Mouse (Mus musculus) erythroid progenitor cell, adult 5-6 weeks (primary cell): ENCODE results near the gene March9. TPM values are rescaled to one million over a fixed set of nuclear protein-coding genes. Genes with fewer than 3 reads are reported as not detected.

Experiments used
- ATAC-seq: replicated peaks from 2 replicates; pipeline ENCODE4 v1.8.0; 2016; ENCODE audit warnings: moderate number of reproducible peaks, mild to moderate bottlenecking, moderate TSS enrichment, inconsistent platforms; ENCODE audit not compliant: poor library complexity, low FRiP score, severe bottlenecking
- total RNA-seq, 2 experiments: library from RNA; stranded (forward) in 1 of 2; stranded (reverse) in 1 of 2; fragments of 150-400 nt in 1 of 2; fragments of 186-747, 209-891 nt in 1 of 2; gene quantifications; 2 replicates each; pipeline versions ENCODE4 v1.2.3 to v1.2.4; 2015 to 2017; ENCODE audit warnings: low replicate concordance in 2 of 2

March9 gene
- total RNA-seq (2015; ENCODE audit: low replicate concordance) (not detected in 2 replicates), total RNA-seq (2017; ENCODE audit: low replicate concordance) (not detected in 2 replicates)

DNA sequence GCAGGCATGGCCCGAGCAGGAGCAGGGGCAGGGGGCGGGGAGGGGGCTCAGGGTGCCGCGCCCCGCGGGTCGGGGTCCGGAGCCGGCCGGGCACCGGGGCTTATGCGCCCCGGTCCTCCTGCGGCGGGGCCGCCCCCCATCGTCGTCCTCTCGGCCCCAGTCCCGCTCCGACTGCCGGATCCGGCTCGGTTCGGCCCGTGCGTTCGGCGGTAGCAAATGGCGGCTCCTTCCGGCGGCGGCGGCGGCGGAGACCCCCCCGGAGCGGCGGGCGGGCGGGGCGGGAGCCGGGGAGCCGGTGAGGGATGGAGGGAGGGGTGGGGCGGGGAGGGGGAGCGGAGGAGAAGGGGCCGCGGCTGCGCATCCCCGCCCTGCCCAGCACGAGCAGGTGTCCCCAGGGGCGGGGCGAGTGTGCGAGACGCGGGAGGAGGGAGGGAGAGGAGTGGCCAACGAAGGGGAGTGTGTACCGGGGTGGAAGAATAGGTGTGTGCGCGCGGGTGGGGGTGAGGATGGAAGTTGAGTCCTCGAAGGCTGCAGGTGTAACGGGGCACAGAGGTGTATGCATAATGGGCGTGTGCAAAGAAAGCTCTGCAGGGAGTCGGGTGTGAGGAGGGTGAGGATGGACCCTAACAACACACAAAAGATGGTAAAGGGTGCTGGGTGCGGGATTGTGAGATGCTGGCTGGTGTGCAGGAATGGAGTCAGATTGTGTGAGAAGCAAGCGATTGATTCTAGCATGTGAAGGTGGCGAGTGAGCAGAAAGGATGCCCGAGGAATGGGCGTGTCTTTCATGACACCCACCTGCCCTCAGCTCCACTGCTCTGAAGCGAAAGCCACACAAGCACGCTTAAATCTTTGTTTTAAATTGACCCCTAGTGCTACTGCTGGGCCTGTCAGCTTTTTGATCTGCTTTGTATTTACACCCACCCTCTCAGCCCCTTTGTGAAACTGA, at the start of gene March9:
TSS of gene March9 (minus strand) at position 217 of the 949 bp plus-strand sequence.
- ATAC-seq = no peak

DNA sequence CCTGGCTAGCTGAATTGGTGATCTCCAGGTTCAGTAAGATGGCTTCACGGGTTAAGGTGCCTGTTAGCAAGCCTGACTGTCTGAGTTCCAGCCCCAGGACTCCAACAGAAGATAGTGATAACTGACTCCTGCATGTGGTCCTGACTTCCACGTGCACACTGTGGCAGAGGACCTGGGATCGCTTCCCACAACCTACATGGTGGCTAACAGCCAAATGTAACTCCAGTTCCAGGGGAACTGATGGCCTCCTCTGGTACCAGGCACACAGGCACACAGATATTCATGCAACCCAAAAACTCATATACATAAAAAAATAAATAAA, 48.2 kb upstream of the March9 start:
- no peak for ATAC-seq

DNA sequence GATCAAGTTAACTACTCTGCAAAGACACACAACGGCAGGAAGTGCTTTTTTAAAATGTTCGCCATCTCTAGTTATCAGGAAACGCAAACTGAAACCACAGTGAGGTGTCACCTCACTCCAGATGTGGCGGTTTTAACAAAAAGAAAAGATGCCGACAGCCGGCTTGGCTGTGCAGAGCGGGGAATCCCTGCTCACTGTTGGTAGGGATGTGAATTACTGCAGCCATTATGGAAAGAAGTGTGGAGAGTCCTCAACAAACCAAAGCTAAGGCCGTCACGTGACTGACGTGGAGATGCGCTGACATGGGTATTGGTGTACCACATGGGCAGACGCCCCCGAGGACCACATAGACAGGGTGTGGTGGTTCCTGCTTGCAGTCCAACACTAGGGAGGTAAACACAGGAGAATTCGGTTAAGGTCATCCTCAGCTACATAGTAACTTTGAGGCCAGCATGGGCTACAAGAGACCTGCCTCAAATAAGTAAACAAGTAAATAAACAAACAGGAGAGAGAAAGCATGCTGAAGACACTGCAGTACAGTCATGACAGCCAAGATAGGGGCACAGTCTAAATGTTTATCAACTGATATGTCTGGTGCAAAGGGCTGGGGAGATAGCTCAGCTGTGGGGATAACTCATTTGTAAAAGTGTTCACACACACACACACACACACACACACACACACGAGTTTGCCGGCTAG, 47.7 kb upstream of the March9 start:
- ATAC-seq = peak; percentile 48; the same call in 1 of the 2 replicates

DNA sequence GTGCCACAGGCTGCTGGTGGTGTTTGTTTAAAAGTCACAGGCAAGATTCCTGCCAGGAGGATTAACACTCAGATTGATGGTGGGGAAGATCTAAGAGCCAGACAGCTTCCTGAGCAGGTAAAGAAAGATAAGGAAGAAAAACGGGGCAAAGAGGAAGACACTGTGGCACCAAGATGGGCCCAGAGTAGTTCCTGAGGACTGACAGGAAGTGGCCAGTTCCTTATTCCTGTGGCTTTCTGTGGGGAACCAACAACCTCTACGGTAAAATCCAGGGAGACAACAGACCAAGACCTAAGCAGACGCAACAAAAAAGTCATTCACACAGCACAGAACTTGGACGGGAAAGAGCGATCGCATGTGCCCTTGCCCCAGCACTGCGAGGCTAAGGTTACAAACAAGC, 43.6 kb upstream of the March9 start:
- ATAC-seq = no peak

DNA sequence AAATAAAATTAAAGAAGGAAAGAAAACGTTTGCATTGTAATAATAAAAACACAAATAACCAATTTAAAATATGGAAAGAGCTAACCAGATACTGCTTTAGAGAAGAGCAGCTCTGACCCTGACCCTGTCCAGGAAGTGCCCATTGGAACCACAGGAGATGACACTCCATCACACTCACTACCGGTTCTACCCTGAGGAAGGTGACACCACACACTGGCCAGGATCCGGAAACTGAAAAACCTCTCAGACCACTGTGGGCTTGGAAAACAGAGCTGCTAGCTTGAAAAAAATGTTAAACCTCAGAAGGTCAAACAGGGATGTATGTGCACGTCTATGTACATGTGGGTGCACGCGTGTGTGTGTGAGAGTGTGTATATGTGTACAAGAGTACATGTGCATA, 41.2 kb upstream of the March9 start:
- ATAC-seq = no peak

- no peak for ATAC-seq
These were observed 40.4 kb upstream of the March9 start for GRCm38 (mm10) chr10:127100414-127100813.

GRCm38 (mm10) chr10:127099868-127100267, 39.9 kb upstream of the March9 start:
- no peak for ATAC-seq

DNA sequence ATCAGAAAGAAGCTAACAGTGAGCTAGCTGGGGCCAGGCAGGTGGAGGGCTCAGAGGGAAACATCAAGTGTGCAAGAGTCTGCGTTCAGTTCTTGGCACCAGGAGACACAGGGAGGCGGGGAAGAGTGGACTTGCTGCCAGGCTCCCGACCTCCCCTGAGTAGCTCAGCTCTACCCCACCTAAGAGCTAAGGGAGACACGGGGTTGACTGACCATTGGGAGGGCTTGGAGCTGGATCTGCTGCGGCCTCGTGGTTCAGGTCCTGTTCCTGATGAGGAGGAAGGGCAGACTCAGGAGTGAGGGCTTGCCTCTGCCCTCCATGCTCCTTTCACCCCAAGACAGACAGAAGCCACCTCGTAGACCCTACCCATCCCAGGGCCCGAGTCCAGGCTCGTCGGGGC, 39.2 kb upstream of the March9 start:
- no peak for ATAC-seq

- no peak; the same call in 1 of the 2 replicates for ATAC-seq
These were observed 38.5 kb upstream of the March9 start for GRCm38 (mm10) chr10:127098514-127098913.

DNA sequence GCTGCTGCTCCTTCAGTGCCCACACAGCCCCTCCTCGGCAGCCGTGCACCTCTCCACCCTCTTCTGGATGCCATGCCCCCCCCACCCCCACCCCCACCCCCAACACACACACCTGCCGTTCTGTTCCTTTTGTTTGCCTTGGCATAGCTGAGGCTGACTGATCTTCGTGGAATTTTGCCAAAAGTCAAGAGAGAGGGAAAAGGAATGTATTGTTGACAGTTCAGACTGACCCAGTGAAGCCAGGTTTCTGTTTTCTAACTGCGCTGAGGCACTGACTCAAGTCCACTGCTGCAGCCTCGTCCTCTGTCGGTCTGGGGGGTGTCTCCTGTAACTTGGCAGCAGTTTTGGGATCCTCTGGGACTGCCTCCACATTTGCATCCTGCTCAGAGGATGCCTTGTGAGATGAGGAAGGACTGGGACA, 34.4 kb upstream of the March9 start:
- no peak for ATAC-seq

DNA sequence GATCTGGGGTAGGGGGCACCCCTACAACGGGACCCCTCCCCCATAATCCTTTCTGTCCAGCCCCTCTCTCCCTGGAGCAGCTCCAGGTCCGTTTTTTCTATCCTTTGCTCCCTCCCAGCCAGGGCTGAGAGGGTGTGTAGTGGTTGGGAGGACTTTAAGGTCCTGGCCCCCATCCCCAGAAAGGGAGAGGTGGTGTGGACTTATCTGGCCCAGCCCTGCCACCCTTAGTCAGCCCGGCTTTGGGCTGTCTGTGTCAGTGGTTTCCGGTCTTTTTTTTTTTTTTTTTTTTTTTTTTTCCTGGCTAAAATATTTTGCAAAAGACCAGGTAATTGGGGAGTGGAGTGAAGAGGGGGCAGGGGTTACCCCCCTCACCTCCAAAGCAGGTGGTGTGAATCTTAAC, 32.8 kb upstream of the March9 start:
- no peak for ATAC-seq

DNA sequence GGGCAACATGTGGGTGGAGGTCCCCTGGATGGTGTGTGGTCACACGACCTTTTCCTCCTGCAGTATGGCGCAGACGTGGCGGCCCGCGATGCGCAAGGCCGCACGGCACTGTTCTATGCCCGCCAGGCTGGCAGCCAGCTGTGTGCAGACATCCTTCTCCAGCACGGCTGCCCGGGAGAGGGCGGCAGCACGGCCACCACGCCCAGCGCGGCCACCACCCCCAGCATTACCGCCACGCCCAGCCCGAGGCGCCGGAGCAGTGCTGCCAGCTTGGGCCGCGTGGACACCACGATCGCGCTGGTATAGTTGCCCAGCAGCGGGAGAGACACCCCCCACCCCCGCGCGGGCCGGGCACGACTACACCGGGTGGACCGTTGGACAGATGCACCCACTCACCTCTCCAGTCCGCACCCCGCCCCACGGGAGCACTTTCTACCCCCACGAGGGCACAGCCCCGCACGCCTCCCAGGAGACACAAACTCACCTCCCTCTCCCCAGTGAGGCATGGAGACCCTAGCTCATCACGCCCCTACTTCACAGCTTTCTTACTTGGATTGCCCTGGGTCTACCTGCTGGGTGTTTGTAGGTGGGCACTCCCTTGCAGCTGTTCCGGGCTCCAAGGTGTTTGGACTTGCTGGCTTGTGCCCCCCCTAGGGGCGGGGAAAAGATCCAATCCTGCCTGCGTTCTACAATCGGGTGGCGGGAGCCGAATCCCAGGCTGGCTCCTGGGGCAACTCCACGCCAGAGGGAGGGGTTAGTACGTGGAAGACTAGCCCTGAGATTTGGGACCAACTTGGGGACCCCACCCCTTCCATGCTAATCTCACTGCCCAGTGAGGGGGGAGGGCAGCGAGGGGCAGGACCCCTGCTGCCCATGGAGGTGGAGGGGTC, 31.8 kb upstream of the March9 start:
- no peak for ATAC-seq

DNA sequence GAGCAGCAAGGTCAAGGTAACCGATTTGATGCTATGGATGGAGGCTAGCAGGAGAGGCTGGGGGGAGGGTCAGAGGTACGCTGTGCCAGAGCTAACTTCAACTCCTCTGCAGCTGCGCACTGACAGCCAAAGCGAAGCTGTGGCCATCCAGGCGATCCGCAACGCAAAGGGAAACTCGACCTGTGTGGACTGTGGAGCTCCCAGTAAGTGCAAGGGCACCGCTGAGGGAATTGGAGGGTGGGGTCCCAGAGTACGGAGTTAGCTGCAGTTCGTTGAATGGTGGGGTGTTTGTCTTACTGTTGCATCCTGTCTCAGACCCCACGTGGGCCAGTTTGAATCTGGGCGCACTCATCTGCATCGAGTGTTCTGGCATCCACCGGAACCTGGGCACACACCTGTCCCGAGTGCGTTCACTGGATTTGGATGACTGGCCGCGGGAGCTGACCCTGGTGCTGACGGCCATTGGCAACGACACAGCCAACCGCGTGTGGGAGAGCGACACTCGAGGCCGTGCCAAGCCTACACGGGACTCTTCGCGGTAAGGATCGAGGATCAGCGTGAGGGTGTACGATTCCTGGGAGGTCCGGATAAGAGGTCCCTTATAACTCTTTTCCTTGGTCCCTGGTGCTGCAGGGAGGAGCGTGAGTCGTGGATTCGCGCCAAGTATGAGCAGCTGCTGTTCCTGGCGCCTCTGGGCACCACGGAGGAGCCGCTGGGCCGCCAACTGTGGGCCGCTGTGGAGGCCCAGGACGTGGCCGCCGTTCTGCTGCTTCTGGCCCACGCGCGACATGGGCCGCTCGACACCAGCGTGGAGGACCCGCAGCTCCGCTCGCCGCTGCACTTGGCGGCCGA, 30.8 kb upstream of the March9 start:
- ATAC-seq = no peak

DNA sequence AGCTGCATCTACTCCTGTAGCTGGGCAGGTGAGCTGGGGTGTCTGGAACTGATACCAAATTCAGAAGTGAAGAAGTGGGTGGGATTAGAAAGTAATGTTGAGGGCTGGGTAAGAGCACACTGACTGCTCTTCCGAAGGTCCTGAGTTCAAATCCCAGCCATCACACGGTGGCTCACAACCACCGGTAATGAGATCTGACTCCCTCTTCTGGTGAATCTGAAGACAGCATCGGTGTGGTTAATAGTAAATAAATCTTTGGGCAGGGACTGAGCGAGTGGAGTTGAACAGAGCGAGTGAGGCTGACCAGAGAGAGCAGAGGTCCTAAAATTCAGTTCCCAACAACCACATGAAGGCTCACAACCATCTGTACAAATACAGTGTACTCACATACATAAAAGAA, 25.6 kb upstream of the March9 start:
- ATAC-seq = no peak

GRCm38 (mm10) chr10:127085052-127085451, 25.1 kb upstream of the March9 start:
- ATAC-seq = no peak

- ATAC-seq = no peak
These were observed 23.9 kb upstream of the March9 start for GRCm38 (mm10) chr10:127083915-127084306.

DNA sequence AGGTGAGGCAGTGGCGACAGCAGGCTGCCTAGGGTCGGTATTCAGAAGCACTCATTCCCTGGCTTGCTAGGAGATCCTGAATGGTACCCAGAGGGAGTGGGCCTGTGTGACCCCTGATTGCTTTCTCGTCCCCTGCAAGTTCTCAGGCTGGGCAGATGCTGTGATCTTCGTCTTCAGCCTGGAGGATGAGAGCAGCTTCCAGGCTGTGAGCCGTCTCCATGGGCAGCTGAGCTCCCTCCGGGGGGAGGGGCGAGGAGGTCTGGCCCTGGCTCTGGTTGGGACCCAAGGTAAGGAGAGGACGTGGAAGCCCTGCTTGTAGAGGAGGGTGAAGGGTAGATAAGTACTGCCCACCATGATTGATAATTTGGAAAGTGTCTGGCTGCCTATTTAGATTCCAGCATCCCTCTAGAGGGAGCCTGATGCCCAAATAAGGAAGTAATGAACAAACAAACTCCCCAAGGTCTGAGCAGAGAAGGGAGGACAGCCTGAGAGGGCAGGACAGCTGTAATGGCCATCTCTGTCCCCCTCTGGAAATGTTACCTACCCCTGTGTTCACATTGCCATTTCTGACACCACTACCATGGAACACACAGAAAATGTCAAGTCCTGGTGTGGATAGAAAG, 23.4 kb upstream of the March9 start:
- no peak for ATAC-seq

DNA sequence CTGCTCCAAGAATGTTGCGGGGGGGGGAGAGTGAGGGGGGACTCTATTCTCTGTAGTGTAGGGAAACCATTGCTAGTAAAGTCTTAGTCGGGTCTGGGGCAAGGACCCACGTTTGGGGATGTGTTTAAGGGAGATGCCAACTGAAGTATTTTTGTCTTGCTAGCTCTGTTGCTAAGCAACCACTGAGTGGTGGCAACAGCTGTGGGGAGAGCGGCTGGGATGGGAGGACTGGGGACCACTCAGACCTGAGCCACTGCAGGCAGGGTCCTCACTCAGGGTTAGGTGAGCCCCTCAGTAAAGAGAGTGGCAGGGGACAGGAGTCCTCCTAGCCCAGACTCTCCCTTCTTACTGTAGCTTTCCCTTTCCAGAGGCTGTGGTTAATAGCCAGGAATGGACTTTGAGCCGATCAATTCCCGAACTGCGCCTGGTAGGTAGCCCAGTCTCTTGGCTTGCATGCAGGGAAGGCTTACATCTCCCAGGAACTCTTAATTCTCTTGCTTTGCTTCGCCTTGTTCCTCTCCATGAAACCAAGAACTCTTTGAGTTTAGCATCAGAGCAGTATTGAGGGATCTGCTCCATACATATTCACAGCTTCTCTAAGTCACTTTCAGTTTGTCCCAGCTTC, 22.1 kb upstream of the March9 start:
- ATAC-seq = no peak
